Mouse (Mus musculus) cerebral cortex, adult 2 months (tissue): ENCODE data around the gene Slc46a2.

Experiments
- WGBS: fragments of 180-500 bp; shearing (Covaris S2); methylation state at CpG from one replicate; pipeline ENCODE4 v1.1.7; 2018; 5-methylcytosine and 5-hydroxymethylcytosine counted together

The Slc46a2 gene

DNA sequence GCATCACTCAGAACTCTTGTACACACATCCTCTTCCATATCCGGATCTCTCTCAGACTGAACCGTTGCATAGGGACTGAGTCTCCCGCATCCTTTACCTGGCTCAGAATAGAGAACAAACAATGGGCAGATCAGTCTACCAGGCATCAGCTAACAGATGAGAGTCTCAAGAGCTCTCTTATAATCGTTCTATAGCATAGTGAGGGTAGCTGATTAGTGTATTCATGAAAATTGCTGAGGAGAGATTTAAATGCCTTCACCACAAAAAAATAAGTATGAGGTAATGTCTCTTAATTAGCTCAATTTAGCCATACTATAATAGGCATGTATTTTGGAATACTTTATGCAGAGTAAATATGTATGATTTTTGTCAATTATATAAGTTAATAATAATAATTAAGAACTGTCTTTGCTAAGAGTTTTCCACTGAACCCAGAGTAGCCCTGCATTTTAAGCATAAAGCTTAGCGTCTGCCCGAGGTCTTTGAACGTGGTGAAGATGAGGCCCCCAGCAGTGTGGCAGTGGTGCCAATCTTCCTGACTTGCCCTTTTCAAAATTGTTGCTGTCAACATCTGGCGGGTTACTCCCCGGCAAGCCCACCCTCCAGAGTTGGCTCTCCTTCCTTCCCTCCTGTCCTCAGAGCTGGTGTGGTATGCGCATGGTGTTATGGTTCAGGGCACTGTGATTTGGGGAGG is 23.0 kb downstream of the Slc46a2 start:
- 74% methylated on average over 10 of the region's 10 CpGs for WGBS

DNA sequence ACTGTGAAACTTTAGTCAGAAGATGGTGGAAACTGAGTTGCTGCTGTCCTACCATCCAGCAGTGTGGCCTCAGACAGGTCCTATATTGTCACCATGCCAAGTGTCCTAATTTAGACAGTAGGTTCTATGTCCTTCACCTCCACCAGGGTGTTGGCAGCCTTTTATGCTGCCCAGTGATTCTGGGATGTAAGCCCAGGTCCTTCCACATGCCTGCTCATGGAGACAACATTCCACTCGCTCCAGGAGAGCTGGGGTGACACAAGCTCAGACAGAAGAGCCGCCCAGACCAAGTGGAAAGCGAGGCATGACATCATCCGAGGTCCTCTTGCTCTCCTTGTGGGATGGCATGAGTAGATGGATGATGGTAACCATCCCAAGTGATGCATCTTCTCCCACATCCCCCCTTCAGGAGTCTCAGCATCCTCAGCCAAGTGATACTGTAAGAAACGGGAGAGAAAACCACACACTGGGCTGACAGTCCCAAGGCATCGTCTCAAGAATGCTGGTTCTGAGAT is 24.7 kb downstream of the Slc46a2 start:
- 74% methylated on average over 6 of the region's 6 CpGs for WGBS

- WGBS = 67% methylated on average over 5 of the region's 5 CpGs
These were observed 26.8 kb downstream of the Slc46a2 start for GRCm38 (mm10) chr4:59888014-59888413.

GRCm38 (mm10) chr4:59887011-59887410 is 27.8 kb downstream of the Slc46a2 start:
- WGBS = 62% methylated on average over 5 of the region's 5 CpGs

DNA sequence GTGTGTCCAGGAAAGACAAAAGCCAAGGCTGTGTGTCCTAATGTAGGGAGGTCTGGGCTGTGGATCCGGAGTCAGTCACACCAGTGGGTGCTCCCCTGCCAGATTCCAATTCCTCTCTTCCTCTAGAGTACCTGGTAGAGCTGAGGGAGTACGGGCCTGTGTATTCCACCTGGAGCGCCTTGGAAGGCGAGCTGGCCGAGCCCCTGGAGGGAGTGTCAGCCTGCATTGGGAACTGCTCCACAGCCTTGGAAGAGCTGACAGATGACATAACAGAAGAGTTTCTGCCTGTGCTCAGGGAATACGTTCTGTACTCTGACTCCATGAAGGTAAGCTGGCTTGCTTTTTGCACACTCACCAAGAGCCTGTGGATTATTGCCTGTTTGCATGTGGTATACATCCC is 28.6 kb downstream of the Slc46a2 start:
- 88% methylated on average over 6 of the region's 6 CpGs for WGBS

DNA sequence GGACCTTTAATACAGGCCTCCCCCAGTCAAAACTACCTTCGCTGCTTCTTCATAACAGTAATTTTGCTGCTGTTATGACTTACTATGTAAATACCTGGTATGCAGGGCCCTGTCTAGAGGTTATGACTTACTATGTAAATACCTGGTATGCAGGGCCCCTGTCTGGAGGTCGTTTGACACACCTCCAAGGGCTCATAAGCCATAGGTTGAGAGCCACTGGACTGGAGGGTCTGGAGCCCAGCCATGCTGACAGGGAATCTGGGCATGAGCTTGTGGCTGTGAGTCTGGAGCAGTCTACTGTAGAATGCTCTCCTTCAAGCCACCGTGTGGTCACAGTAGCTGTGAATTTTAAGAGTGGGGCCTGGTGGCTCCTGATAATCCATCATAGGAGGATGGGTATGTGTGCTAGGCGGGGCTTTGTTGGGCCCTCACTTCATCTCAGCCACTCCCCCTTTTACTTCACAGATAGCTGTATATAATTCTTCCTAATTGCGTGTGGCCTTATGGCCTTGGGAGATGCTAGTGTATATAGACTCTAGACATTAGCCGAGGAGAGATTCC is 30.6 kb downstream of the Slc46a2 start:
- WGBS = 87% methylated on average over 6 of the region's 6 CpGs

GRCm38 (mm10) chr4:59881210-59881609 is 33.6 kb downstream of the Slc46a2 start:
- WGBS = 65% methylated on average over 2 of the region's 2 CpGs

DNA sequence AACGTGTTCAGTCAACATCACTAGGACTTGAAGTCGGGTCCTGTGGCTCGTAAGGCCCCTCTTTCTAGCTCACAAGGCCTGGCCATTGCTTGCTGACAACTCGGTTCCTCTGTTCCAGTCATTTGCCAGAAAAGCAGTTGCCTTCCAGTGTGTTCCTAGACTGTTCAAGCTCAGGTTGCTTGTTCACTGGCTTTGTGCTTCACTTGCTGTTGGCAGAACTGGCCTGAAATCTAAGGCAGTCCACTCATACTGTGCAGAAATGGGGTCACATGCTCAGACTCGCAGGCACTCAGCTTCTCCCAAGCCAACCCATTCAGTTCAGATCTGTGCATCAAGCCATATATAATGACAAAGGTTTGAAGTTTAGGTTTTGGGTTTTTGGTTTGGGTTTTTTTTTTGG is 34.1 kb downstream of the Slc46a2 start:
- WGBS = 89% methylated on average over 5 of the region's 5 CpGs

DNA sequence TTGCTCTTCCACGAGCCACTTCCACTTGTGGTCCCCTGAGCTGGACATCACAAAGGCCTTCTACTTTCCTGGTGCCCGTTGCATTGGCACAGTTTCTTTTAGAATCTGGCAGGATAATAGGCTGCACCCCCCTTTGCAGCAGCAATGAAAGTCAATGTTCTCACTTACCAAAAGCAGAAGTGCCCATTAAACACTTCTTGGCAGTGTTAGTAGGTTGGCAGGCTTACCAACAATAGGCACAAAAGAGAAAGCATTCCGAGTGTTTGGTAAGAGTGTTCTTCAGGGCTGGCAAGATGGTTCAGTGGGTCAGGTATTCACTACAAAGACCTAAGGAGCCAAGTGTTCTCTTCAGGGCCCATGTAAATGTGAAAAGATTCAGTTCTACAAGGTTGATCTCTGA is 35.4 kb downstream of the Slc46a2 start:
- WGBS = 30% methylated on average over 3 of the region's 3 CpGs

DNA sequence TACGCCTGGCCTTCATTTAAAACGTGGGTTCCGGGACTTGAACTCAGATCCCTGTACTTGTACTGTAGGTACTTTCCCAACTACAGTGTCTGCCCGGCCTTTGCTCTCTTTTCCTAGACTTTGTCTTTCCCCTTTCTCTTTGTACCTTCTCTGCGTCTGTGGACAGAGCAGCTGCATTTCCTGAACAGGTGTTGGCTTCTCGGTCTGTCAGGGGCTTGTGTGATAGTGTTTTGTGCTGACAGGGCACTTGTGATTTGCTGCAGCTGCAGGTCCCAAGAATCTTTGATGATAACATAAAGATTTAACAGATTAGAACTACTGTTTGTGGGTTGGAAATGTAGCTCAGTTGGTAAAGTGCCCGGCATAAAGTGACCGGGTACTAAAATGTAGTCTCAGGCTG is 36.3 kb downstream of the Slc46a2 start:
- WGBS = 86% methylated on average over 8 of the region's 8 CpGs

- 58% methylated on average over 2 of the region's 2 CpGs for WGBS
These were observed 37.8 kb downstream of the Slc46a2 start for GRCm38 (mm10) chr4:59877025-59877424.

- 58% methylated on average over 6 of the region's 6 CpGs for WGBS
These were observed 38.3 kb downstream of the Slc46a2 start for GRCm38 (mm10) chr4:59876570-59876969.

DNA sequence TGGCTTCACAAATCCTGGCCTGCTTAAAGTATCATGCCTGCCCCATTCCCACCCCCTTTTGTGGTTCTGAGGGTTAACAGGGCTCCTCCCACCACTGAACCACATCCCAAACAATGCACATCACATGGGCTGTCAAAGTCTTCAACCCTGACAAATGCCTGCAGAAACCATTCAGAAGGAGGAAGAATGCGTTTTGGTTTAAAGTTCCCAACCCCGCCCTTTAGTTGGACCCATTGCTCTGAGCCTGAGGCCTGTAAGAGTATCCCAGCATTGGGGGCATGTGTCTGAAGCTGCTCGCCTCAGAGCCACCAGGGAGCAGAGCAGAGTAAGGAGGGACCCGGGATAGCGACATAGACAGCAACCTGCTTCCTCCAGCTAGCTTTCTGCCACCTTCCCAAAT is 41.0 kb downstream of the Slc46a2 start:
- 59% methylated on average over 5 of the region's 5 CpGs for WGBS

GRCm38 (mm10) chr4:59873240-59873639 is 41.6 kb downstream of the Slc46a2 start:
- 71% methylated on average over 6 of the region's 6 CpGs for WGBS

- WGBS = 44% methylated on average over 9 of the region's 9 CpGs
These were observed 43.8 kb downstream of the Slc46a2 start for GRCm38 (mm10) chr4:59870859-59871591.

DNA sequence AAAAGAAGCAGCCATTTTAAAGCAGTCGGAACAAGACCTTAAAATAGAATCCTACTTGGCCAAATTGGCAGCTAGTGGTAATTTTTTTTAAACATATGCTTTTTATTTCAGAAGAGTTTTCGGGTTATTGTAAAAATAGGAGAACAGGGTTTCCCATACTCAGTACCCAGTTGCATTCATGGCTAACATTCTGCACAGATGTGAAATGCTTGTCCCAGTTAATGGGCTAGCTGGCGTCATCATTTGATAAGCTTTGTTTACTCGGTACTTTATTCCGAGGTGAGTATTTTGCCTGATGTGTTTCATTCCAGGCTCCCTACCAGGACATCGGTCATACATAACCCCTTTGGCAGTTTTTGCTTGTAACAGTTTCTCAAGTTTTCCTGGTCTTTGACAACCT is 44.4 kb downstream of the Slc46a2 start:
- 27% methylated on average over 6 of the region's 6 CpGs for WGBS

DNA sequence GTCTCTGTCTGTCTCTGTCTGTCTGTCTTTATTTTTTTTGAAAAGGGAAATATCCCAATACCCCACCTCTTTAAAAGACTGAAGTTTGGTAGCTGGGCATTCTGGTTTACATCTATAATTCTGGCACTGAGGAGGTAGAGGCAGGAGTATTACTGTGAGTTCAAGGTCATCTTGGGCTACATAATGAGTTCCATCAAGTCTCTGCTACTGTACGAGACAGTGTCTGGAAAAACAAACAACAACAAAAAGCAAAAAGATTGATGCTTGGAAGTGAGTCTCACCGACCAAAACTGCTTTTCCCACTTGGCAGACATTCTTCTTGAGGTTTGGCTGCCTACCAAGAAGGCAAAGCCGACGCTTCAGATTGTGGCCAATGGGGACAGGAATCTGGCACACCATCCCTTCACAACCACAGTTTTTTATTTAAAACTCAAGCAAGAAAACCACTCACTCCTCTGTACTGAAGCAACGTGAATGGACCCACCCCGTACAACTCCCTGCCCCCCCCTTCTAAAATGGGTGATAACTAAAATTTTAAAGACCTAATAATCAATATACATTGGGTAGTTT is 45.3 kb downstream of the Slc46a2 start:
- WGBS = 15% methylated on average over 6 of the region's 6 CpGs

GRCm38 (mm10) chr4:59868086-59868485 is 46.8 kb downstream of the Slc46a2 start:
- 42% methylated on average over 11 of the region's 11 CpGs for WGBS

GRCm38 (mm10) chr4:59863869-59864268 is 51.0 kb downstream of the Slc46a2 start:
- WGBS = 67% methylated on average over 6 of the region's 6 CpGs

DNA sequence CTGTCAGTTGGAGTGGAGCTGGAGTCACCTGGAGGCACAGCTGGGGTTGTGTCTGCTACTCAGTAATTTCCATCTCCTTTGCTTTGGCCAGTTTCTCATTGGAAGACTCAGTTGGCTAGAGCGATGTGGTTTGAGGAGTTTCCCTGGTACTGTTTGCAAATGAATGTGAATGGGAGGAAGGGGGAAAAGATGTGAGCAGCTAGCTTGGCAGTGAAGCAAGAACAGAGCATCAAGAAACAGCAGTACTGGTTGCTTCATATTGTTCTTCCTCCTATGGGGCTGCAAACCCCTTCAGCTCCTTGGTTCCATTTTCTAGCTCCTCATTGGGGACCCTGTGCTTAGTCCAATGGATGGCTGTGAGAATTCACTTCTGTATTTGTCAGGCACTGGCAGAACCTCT is 52.5 kb downstream of the Slc46a2 start:
- WGBS = 52% methylated on average over 1 of the region's 1 CpGs

GRCm38 (mm10) chr4:59861871-59862270 is 53.0 kb downstream of the Slc46a2 start:
- WGBS = 30% methylated on average over 4 of the region's 4 CpGs

- WGBS = 85% methylated on average over 2 of the region's 2 CpGs
These were observed 54.4 kb downstream of the Slc46a2 start for GRCm38 (mm10) chr4:59860431-59860830.
